Mouse (Mus musculus) myocyte (in vitro differentiated cells): ENCODE measurements around the gene Kat8.

ENCODE experiments used
- CEBPB ChIP-seq: IDR thresholded peaks from 2 replicates; pipeline ENCODE4 v1.6.1; 2011; ENCODE audit warnings: mild to moderate bottlenecking, moderate library complexity; ENCODE audit not compliant: poor library complexity, insufficient read depth, severe bottlenecking
- E2F4 ChIP-seq: IDR thresholded peaks from one replicate; pipeline ENCODE4 v1.6.1; 2011; ENCODE audit warnings: mild to moderate bottlenecking, control low read depth, moderate library complexity; ENCODE audit not compliant: insufficient read depth
- MAX ChIP-seq: IDR thresholded peaks from one replicate; pipeline ENCODE4 v1.6.1; 2011; ENCODE audit warnings: low read depth, mild to moderate bottlenecking, control low read depth
- MYOD1 ChIP-seq, 3 experiments: IDR thresholded peaks; one replicate each; pipeline ENCODE4 v1.6.1; 2011; ENCODE audit warnings: control low read depth in 2 of 3, low read depth in 2 of 3, mild to moderate bottlenecking in 2 of 3, moderate library complexity in 1 of 3; ENCODE audit not compliant: insufficient read length in 2 of 3, control insufficient read depth in 1 of 3
- MYOG ChIP-seq, 3 experiments: IDR thresholded peaks; one replicate each; pipeline ENCODE4 v1.6.1; 2011; ENCODE audit warnings: control low read depth in 2 of 3, low read depth in 2 of 3, mild to moderate bottlenecking in 2 of 3; ENCODE audit not compliant: insufficient read length in 2 of 3, control insufficient read depth in 1 of 3, insufficient read depth in 1 of 3
- POLR2A ChIP-seq: IDR thresholded peaks from one replicate; pipeline ENCODE4 v1.6.1; 2011; ENCODE audit warnings: low read depth, mild to moderate bottlenecking, control low read depth, moderate library complexity; ENCODE audit not compliant: insufficient read length
- POLR2AphosphoS2 ChIP-seq: IDR thresholded peaks from one replicate; pipeline ENCODE4 v1.6.1; 2011; ENCODE audit warnings: low read depth, control low read depth; ENCODE audit not compliant: insufficient read length
- REST ChIP-seq: IDR thresholded peaks from one replicate; pipeline ENCODE4 v1.6.1; 2011; ENCODE audit warnings: mild to moderate bottlenecking, control low read depth, moderate library complexity; ENCODE audit not compliant: insufficient read depth, insufficient read length
- SRF ChIP-seq: IDR thresholded peaks from one replicate; pipeline ENCODE4 v1.6.1; 2011; ENCODE audit warnings: low read depth; ENCODE audit not compliant: control insufficient read depth, insufficient read length
- TCF12 ChIP-seq: IDR thresholded peaks from one replicate; pipeline ENCODE4 v1.6.1; 2011; ENCODE audit warnings: mild to moderate bottlenecking, control low read depth; ENCODE audit not compliant: poor library complexity, insufficient read depth, severe bottlenecking
- TCF3 ChIP-seq: IDR thresholded peaks from one replicate; pipeline ENCODE4 v1.6.1; 2011; ENCODE audit warnings: low read depth, control low read depth; ENCODE audit not compliant: insufficient read length
- USF1 ChIP-seq: IDR thresholded peaks from one replicate; pipeline ENCODE4 v1.6.1; 2011; ENCODE audit warnings: low read depth, mild to moderate bottlenecking, control low read depth, moderate library complexity

DNA sequence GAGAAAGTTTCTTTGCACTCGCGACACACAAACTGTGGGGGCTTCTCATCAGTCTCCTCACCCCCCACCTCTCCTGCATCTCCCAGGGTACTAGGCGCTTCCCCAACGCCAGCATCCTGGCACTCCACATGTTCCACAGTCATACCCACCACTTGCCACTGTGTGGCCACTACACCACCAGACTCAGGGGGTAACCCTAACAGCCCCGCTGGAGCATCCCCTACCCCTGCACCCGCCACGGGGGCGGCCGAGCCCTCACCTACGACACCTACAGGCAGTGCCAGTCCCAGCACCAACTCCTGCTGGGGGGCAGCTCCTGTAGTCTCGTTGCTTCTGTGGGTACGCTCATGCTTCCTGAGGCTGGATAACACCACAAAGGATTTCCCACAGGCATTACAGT lies 45.9 kb upstream of the Kat8 start:
- no peak for TF ChIP-seq TCF12
- no peak for TF ChIP-seq CEBPB
- TF ChIP-seq POLR2A, result no peak
- no peak for TF ChIP-seq E2F4
- no peak for TF ChIP-seq MYOG (IDR thresholded peaks at IDR 0.05; ENCODE audit: control insufficient read depth in 1 of 3, insufficient read depth in 1 of 3, insufficient read length in 2 of 3, low read depth in 2 of 3)
- TF ChIP-seq MAX, result no peak
- no peak for TF ChIP-seq POLR2AphosphoS2
- TF ChIP-seq MYOD1 (IDR thresholded peaks at IDR 0.05; ENCODE audit: control insufficient read depth in 1 of 3, insufficient read length in 2 of 3, low read depth in 2 of 3), result no peak
- no peak for TF ChIP-seq REST
- no peak for TF ChIP-seq USF1
- no peak for TF ChIP-seq SRF
- no peak for TF ChIP-seq TCF3
